Mouse (Mus musculus) cortical plate, adult 2 months (tissue): Measurements from ENCODE around the gene Cnpy3.

Experiments
- CTCF ChIP-seq: fragments of 200-500 bp; IDR thresholded peaks from 2 replicates; pipeline ENCODE4 v1.5.1; 2011; ENCODE audit warnings: mild to moderate bottlenecking, control low read depth, low read length; ENCODE audit not compliant: insufficient read depth; ENCODE audit errors: extremely low read depth
- POLR2A ChIP-seq: fragments of 200-500 bp; IDR thresholded peaks from 2 replicates; pipeline ENCODE4 v1.6.1; 2011; ENCODE audit warnings: mild to moderate bottlenecking, low read length, control low read depth; ENCODE audit not compliant: insufficient read depth; ENCODE audit errors: extremely low read depth

- no peak for TF ChIP-seq CTCF
- TF ChIP-seq POLR2A = no peak
These were observed 24.1 kb upstream of the Cnpy3 start for GRCm38 (mm10) chr17:46776087-46776486.
